ENCODE assay signal across 24 mouse cellular contexts in the genomic region with DNA sequence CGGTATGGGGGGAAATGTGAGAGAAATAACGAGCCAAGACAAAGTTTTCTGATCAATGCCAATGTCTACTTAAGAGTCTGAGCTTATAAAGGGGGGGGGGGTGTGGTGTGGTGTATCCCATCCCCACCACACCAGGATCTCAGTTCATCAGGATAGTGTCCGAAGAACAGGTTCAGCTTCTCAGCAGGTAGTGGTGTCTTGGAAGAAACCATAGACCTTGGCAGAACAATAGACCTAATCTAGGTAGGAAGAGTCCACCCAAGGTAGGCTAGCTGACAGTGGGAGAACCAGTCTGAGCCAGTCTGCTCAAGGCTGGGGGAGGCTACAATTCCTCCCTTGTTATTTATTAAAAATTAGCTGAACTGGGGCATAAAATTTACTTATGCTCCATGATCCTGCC.
"Had no signal": no experiment of that assay in that cellular context is flagged by ENCODE, and none has a peak within 500 bp of the region (broad histone marks: within the 10 kb centered on the region; RNA-seq: fewer than 3 reads in every experiment).

No protein-coding gene starts in this region.

- H3K27ac ChIP-seq: embryonic facial prominence, embryonic 10.5 days; embryonic facial prominence, embryonic 12.5 days; embryonic facial prominence, embryonic 13.5 days; embryonic facial prominence, embryonic 15.5 days; forebrain, embryonic 10.5 days; forebrain, embryonic 12.5 days; forebrain, embryonic 13.5 days; gastrocnemius, adult 2 months; heart, adult 2 months; heart, embryonic 10.5 days had no signal

- H3K27me3 ChIP-seq: embryonic facial prominence, embryonic 12.5 days; embryonic facial prominence, embryonic 13.5 days; embryonic facial prominence, embryonic 15.5 days; forebrain, embryonic 12.5 days; forebrain, embryonic 13.5 days; heart, embryonic 12.5 days had no signal

- H3K4me3 ChIP-seq: embryonic facial prominence, embryonic 10.5 days; embryonic facial prominence, embryonic 12.5 days; embryonic facial prominence, embryonic 13.5 days; embryonic facial prominence, embryonic 15.5 days; erythroblast, embryonic 14.5 days; forebrain, embryonic 10.5 days; forebrain, embryonic 12.5 days; forebrain, embryonic 13.5 days; gastrocnemius, adult 2 months; heart, adult 2 months; heart, embryonic 10.5 days; heart, embryonic 12.5 days had no signal

- H3K9me3 ChIP-seq: embryonic facial prominence, embryonic 10.5 days; embryonic facial prominence, embryonic 12.5 days; embryonic facial prominence, embryonic 13.5 days; embryonic facial prominence, embryonic 15.5 days; forebrain, embryonic 10.5 days; forebrain, embryonic 12.5 days; forebrain, embryonic 13.5 days; heart, embryonic 10.5 days; heart, embryonic 12.5 days had no signal

- H3K9ac ChIP-seq: embryonic facial prominence, embryonic 12.5 days; embryonic facial prominence, embryonic 13.5 days; embryonic facial prominence, embryonic 15.5 days; forebrain, embryonic 12.5 days; forebrain, embryonic 13.5 days; forebrain, postnatal 0 days; heart, embryonic 12.5 days had no signal

- H3K4me2 ChIP-seq: embryonic facial prominence, embryonic 12.5 days; embryonic facial prominence, embryonic 13.5 days; embryonic facial prominence, embryonic 15.5 days; forebrain, embryonic 12.5 days; forebrain, embryonic 13.5 days; heart, embryonic 11.5 days; heart, embryonic 12.5 days had no signal

- H3K36me3 ChIP-seq: embryonic facial prominence, embryonic 10.5 days; embryonic facial prominence, embryonic 12.5 days; embryonic facial prominence, embryonic 13.5 days; embryonic facial prominence, embryonic 15.5 days; forebrain, embryonic 10.5 days; forebrain, embryonic 12.5 days; heart, embryonic 10.5 days; heart, embryonic 12.5 days had no signal

- ATAC-seq: forebrain, embryonic 13.5 days; forebrain, embryonic 14.5 days; forebrain, embryonic 16.5 days; forebrain, postnatal 0 days had no signal

- DNase-seq: cerebellum, postnatal 25 days; cerebellum, postnatal 36 days; embryo, embryonic 11 days; forebrain, postnatal 0 days; gastrocnemius, adult 2 months; gastrocnemius, postnatal 10 days; gastrocnemius, postnatal 25 days; gastrocnemius, postnatal 36 days; heart, adult 11 months; heart, adult 18-20 months; heart, adult 2 months had no signal

- H3K4me1 ChIP-seq: embryonic facial prominence, embryonic 10.5 days; embryonic facial prominence, embryonic 12.5 days; embryonic facial prominence, embryonic 13.5 days; embryonic facial prominence, embryonic 15.5 days; forebrain, embryonic 12.5 days; forebrain, embryonic 13.5 days; heart, embryonic 10.5 days; heart, embryonic 12.5 days had no signal
